Mouse (Mus musculus): ENCODE data around the gene Wfdc9. TPM values are rescaled to one million over a fixed set of nuclear protein-coding genes. Genes with fewer than 3 reads are reported as not detected.

Wfdc9 gene
- polyA plus RNA-seq, 1 experiment from 2014 or later = not detected

GRCm38 (mm10) chr2:164678848-164679625 lies 22.7 kb upstream of the Wfdc9 start:
- peak overlapping the region; percentile 44 for H3K4me2 ChIP-seq (ENCODE audit: low read length)
- H3K9ac ChIP-seq (ENCODE audit: low read depth, low read length) = no peak overlapping the region
- 23% methylated on average over 19 of the region's 19 CpGs for WGBS
- H3K9me3 ChIP-seq (replicated peaks; ENCODE audit: control insufficient read depth, low read length, poor library complexity, severe bottlenecking) = no peaks in the 10 kb centered on the region
- no peaks in the 10 kb centered on the region for H3K36me3 ChIP-seq (ENCODE audit: control insufficient read depth, insufficient read depth, low read length)
- H3K4me3 ChIP-seq (ENCODE audit: low read depth, low read length) = peak overlapping the region; percentile 25
- H3K27me3 ChIP-seq (ENCODE audit: control insufficient read depth, insufficient read depth, low read depth, low read length) = no peaks in the 10 kb centered on the region
- ATAC-seq = peak; percentile 78
- no peak overlapping the region for H3K27ac ChIP-seq (ENCODE audit: low read length)
- peaks cover 6% of the 10 kb centered on the region; the same call in 1 of the 2 replicates for H3K4me1 ChIP-seq (ENCODE audit: control insufficient read depth, insufficient read depth, low read length)

GRCm38 (mm10) chr2:164676916-164677685 lies 20.7 kb upstream of the Wfdc9 start:
- WGBS = 90% methylated on average over 16 of the region's 16 CpGs
- no peak for ATAC-seq
- Histone ChIP-seq H3K4me2 (ENCODE audit: low read length) (no peak overlapping the region), H3K4me1 (ENCODE audit: control insufficient read depth, insufficient read depth, low read length) (peaks cover 6% of the 10 kb centered on the region; the same call in 1 of the 2 replicates), H3K4me3 (ENCODE audit: low read depth, low read length) (no peak overlapping the region), H3K9me3 (replicated peaks; ENCODE audit: control insufficient read depth, low read length, poor library complexity, severe bottlenecking) (no peaks in the 10 kb centered on the region), H3K9ac (ENCODE audit: low read depth, low read length) (no peak overlapping the region), H3K36me3 (ENCODE audit: control insufficient read depth, insufficient read depth, low read length) (no peaks in the 10 kb centered on the region), H3K27ac (ENCODE audit: low read length) (no peak overlapping the region), H3K27me3 (ENCODE audit: control insufficient read depth, insufficient read depth, low read depth, low read length) (no peaks in the 10 kb centered on the region)

GRCm38 (mm10) chr2:164676103-164676502 lies 19.7 kb upstream of the Wfdc9 start:
- 73% methylated on average over 7 of the region's 7 CpGs for WGBS
- no peaks in the 10 kb centered on the region for H3K36me3 ChIP-seq (ENCODE audit: control insufficient read depth, insufficient read depth, low read length)
- peaks cover 6% of the 10 kb centered on the region; the same call in 1 of the 2 replicates for H3K4me1 ChIP-seq (ENCODE audit: control insufficient read depth, insufficient read depth, low read length)
- H3K9ac ChIP-seq (ENCODE audit: low read depth, low read length) = no peak overlapping the region
- H3K27me3 ChIP-seq (ENCODE audit: control insufficient read depth, insufficient read depth, low read depth, low read length) = no peaks in the 10 kb centered on the region
- H3K27ac ChIP-seq (ENCODE audit: low read length) = no peak overlapping the region
- H3K9me3 ChIP-seq (replicated peaks; ENCODE audit: control insufficient read depth, low read length, poor library complexity, severe bottlenecking) = no peaks in the 10 kb centered on the region
- no peak overlapping the region for H3K4me3 ChIP-seq (ENCODE audit: low read depth, low read length)
- no peak for ATAC-seq
- no peak overlapping the region for H3K4me2 ChIP-seq (ENCODE audit: low read length)

GRCm38 (mm10) chr2:164673987-164674386 lies 17.6 kb upstream of the Wfdc9 start, which contains the start of gene Wfdc11:
Wfdc11 (minus strand) TSS chr2:164674087.
- Histone ChIP-seq H3K9me3 (replicated peaks; ENCODE audit: control insufficient read depth, low read length, poor library complexity, severe bottlenecking) (no peaks in the 10 kb centered on the region), H3K4me3 (ENCODE audit: low read depth, low read length) (no peak within 1 kb of the TSS), H3K27ac (ENCODE audit: low read length) (no peak within 1 kb of the TSS), H3K4me2 (ENCODE audit: low read length) (no peak within 1 kb of the TSS), H3K4me1 (ENCODE audit: control insufficient read depth, insufficient read depth, low read length) (peaks cover 6% of the 10 kb centered on the region; the same call in 1 of the 2 replicates), H3K36me3 (ENCODE audit: control insufficient read depth, insufficient read depth, low read length) (no peaks in the 10 kb centered on the region), H3K27me3 (ENCODE audit: control insufficient read depth, insufficient read depth, low read depth, low read length) (no peaks in the 10 kb centered on the region), H3K9ac (ENCODE audit: low read depth, low read length) (no peak within 1 kb of the TSS)
- ATAC-seq = no peak
- WGBS = 76% methylated on average over 7 of the region's 7 CpGs

GRCm38 (mm10) chr2:164670938-164671337 lies 14.6 kb upstream of the Wfdc9 start:
- ATAC-seq = no peak
- Histone ChIP-seq H3K27me3 (ENCODE audit: control insufficient read depth, insufficient read depth, low read depth, low read length) (no peaks in the 10 kb centered on the region), H3K9ac (ENCODE audit: low read depth, low read length) (no peak overlapping the region), H3K4me2 (ENCODE audit: low read length) (no peak overlapping the region), H3K36me3 (ENCODE audit: control insufficient read depth, insufficient read depth, low read length) (no peaks in the 10 kb centered on the region), H3K9me3 (replicated peaks; ENCODE audit: control insufficient read depth, low read length, poor library complexity, severe bottlenecking) (no peaks in the 10 kb centered on the region), H3K4me1 (ENCODE audit: control insufficient read depth, insufficient read depth, low read length) (no peaks in the 10 kb centered on the region), H3K4me3 (ENCODE audit: low read depth, low read length) (no peak overlapping the region), H3K27ac (ENCODE audit: low read length) (no peak overlapping the region)
- 35% methylated on average over 1 of the region's 1 CpGs for WGBS

- H3K36me3 ChIP-seq (ENCODE audit: control insufficient read depth, insufficient read depth, low read length) = no peaks in the 10 kb centered on the region
- no peak overlapping the region for H3K9ac ChIP-seq (ENCODE audit: low read depth, low read length)
- no peaks in the 10 kb centered on the region for H3K9me3 ChIP-seq (replicated peaks; ENCODE audit: control insufficient read depth, low read length, poor library complexity, severe bottlenecking)
- H3K27ac ChIP-seq (ENCODE audit: low read length) = no peak overlapping the region
- no peak overlapping the region for H3K4me3 ChIP-seq (ENCODE audit: low read depth, low read length)
- no peaks in the 10 kb centered on the region for H3K27me3 ChIP-seq (ENCODE audit: control insufficient read depth, insufficient read depth, low read depth, low read length)
- ATAC-seq = no peak
- H3K4me2 ChIP-seq (ENCODE audit: low read length) = no peak overlapping the region
- 93% methylated on average over 5 of the region's 5 CpGs for WGBS
- no peaks in the 10 kb centered on the region for H3K4me1 ChIP-seq (ENCODE audit: control insufficient read depth, insufficient read depth, low read length)
Observed at GRCm38 (mm10) chr2:164670261-164670660, 13.9 kb upstream of the Wfdc9 start.

- H3K4me1 ChIP-seq (ENCODE audit: control insufficient read depth, insufficient read depth, low read length) = no peaks in the 10 kb centered on the region
- no peak for ATAC-seq
- 90% methylated on average over 7 of the region's 7 CpGs for WGBS
- H3K27me3 ChIP-seq (ENCODE audit: control insufficient read depth, insufficient read depth, low read depth, low read length) = no peaks in the 10 kb centered on the region
- H3K9ac ChIP-seq (ENCODE audit: low read depth, low read length) = no peak overlapping the region
- no peak overlapping the region for H3K4me3 ChIP-seq (ENCODE audit: low read depth, low read length)
- H3K36me3 ChIP-seq (ENCODE audit: control insufficient read depth, insufficient read depth, low read length) = no peaks in the 10 kb centered on the region
- no peaks in the 10 kb centered on the region for H3K9me3 ChIP-seq (replicated peaks; ENCODE audit: control insufficient read depth, low read length, poor library complexity, severe bottlenecking)
- H3K4me2 ChIP-seq (ENCODE audit: low read length) = no peak overlapping the region
- no peak overlapping the region for H3K27ac ChIP-seq (ENCODE audit: low read length)
Observed at GRCm38 (mm10) chr2:164664851-164665250, 8.5 kb upstream of the Wfdc9 start.

GRCm38 (mm10) chr2:164655858-164656257 lies 525 bp downstream of the Wfdc9 start, which contains the start of gene Wfdc10:
Wfdc10 (plus strand) TSS chr2:164656046.
- Histone ChIP-seq H3K4me2 (ENCODE audit: low read length) (no peak within 1 kb of the TSS), H3K27ac (ENCODE audit: low read length) (no peak within 1 kb of the TSS), H3K9me3 (replicated peaks; ENCODE audit: control insufficient read depth, low read length, poor library complexity, severe bottlenecking) (no peaks in the 10 kb centered on the region), H3K4me1 (ENCODE audit: control insufficient read depth, insufficient read depth, low read length) (no peaks in the 10 kb centered on the region), H3K36me3 (ENCODE audit: control insufficient read depth, insufficient read depth, low read length) (no peaks in the 10 kb centered on the region), H3K4me3 (ENCODE audit: low read depth, low read length) (no peak within 1 kb of the TSS), H3K9ac (ENCODE audit: low read depth, low read length) (no peak within 1 kb of the TSS), H3K27me3 (ENCODE audit: control insufficient read depth, insufficient read depth, low read depth, low read length) (no peaks in the 10 kb centered on the region)
- 17% methylated on average over 11 of the region's 11 CpGs for WGBS
- ATAC-seq = no peak
